Mouse (Mus musculus): Measurements from ENCODE around the gene Map2k6.

Map2k6 gene

DNA sequence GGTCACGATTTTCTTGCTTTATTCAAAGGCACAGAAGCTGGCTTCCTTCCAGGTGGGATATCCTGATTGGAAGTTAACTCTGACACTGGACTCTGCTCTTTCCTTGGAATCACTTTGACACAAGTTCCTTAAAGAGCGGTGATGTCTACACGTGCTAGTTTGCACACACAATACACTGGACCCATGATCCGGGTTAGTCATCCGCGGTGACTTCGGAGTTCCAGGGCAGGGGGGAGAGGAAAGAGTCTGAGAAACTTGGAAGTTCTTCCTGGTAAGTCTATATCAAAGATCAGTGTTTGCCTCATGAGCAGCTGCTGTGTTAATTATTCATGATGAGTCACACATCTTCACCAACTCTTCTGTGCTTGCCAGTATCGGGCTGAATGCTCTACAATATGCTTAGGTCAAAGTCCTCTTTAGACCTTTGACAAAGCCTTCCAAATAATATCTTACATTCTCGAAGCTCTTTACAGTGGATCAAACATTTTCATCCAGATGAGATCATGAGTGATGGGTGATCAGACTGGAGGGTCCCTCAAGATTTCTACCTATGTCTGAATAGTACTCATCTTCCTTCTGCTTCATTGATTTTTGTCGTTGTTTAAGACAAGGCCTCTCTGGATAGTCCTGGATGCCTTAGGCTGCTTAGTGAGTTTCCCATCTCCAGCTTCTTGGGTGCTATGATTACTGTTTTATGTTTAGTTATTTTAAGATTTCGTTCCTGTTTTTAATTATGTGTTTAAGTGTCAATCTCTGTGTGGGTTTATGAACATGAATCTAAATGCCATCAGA is 145.7 kb downstream of the Map2k6 start:
- DNase-seq (ENCODE audit: extremely low read depth, insufficient read length, low spot score), result peak; percentile 9

DNA sequence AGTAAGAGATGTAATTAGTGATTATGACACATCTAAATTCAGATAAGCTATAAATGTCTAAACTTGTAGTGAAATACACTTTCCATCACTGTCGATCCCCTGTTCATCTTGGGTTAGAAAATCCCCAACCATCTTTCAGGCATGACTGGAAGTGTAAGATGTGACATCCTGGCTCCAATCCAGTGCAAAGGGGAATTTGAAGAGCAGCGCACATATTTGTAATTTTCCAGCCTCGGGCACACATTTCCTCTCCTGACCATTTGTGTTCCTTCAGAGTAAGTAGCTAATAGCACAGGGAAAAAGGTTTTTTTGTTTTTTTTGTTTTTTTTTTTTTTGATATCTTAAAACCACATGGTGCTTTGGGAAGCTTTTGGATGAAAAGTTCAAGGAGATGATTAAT is 146.5 kb downstream of the Map2k6 start:
- no peak for DNase-seq (ENCODE audit: extremely low read depth, insufficient read length, low spot score)

DNA sequence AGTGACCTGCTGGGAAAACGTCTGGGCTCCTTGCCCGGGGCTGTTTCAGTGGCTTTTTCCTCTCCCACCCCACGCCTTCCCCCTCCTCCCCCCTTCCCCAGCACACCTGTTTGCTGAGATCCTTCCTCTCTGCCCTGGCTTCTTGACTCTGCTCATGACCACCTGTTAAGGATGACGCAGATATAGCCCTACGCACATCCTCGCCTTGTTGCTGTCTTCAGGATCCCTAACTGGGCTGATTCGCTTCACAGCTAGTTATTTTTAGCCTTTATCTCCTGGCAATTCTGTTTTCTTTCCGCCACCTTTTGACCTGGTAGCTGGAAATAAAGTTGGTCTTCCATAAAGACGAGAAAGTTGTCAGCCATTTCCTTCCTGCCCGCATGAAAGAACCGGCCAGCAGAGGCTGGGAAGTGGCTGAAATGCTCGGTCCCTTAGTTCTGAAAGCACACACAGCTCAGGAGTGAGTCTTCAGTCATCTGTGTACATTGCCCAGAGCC is 152.6 kb downstream of the Map2k6 start:
- DNase-seq (ENCODE audit: extremely low read depth, insufficient read length, low spot score), result no peak

DNA sequence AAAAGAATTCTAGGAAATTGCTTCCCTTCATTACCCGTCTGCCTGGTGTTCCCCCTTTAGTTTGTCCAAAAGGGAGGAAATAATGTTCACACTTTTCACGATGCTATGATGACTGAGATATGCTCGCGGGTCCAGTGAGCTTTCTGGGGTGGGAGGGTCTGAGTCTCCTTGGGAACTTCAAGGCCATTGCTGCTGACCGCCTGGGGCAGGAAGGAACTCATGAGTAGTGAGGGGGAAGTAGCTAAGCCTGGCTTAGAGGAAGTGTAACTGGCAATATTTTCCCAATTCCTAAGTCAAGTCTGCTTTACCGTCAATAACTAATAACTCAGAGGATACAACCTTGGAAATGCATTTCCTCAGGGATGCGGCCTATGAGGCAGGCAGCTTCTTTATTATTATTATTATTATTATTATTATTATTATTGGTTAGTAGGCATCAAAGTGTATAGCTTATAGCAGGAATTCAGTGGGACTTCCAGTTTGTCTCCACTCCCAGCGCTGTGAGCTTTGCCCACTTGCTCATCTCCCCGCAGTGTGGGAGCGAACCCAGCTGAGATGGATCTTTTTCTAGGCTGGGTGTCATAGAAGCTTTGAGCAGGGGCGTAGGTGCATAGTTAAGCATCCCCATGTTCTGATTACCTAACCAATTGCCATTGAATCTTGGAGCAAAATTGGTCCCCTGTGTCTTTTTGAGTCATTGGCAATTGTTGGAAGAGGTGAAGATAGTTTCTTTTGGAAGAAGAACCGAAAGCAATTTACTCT is 163.6 kb downstream of the Map2k6 start:
- DNase-seq (ENCODE audit: extremely low read depth, insufficient read length, low spot score), result no peak

DNA sequence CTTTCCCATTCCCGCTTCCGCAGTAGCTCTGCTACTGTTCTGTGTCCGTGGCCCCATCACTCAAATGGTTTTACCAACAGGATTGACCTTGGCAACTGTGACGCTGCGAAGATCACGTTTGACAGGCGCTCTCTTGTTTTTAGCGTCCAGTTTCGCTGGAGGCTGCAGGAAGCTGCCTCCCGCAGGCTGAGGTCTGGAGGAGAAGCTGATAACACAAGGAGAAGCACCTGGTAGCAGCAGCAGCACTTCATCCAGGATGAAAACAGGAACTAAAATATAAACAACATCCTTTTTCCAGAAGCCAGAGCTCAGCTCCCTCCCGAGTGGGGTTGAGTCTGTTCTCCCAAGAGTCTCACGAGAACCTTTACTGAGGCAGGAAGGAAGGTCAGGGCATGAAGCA is 164.3 kb downstream of the Map2k6 start:
- no peak for DNase-seq (ENCODE audit: extremely low read depth, insufficient read length, low spot score)

DNA sequence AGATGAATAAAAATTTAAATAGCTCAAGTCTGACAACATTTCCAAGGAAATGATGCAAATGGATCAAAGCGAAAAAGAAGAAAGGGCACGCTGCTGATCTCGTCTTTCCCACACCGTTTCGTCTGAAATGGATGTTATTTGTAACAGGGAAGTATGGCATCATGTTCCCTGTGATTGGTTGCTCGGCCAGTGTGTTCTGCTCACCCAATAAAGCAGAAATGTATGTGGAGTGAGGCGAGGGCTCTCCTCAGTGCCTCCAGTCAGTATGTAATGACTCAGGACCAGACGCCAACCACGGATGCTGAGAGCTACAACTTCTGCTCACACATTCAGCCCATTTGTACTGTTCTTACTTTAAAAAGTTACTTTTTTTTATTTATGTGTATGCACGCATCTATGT is 164.9 kb downstream of the Map2k6 start:
- no peak for DNase-seq (ENCODE audit: extremely low read depth, insufficient read length, low spot score)

DNA sequence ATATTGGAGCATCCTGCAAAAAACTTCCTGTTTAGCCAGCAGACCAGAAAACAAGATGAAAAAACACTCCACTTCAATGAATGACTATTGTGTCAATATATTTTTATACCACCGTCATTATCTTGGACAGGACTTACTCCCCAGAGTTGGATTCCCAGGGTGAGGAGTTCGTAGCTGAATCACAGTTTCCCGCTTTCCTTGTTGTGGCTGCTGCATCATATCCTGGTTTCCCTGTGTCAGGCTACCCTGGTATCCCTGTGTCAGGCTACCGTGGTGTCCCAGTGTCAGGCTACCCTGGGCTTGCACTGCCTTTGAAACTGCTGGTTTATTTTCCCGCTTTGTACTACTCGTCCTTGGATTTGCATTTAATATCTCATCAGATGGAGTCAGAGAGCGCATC is 167.4 kb downstream of the Map2k6 start:
- DNase-seq (ENCODE audit: extremely low read depth, insufficient read length, low spot score), result no peak

DNA sequence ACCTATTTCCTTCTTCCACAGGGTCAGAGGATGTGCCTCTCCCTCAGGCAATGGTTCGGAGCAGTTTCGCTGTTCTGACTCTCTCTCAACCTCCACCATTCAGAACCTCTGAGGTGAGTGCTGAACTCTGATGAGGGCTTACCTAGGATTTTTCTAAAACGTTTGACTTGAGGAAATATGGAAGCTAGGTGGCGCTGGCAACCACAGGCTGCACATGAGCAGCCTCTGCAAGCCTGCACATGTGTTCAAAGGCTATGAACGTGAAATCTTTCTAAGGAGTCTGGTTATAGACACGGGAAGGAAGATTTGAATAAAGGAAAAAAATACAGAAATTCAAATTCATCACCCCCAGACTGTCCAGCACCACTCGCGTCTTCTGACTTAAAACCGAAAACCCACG is 173.6 kb downstream of the Map2k6 start:
- no peak for DNase-seq (ENCODE audit: extremely low read depth, insufficient read length, low spot score)
